Mouse (Mus musculus): ENCODE measurements around the gene Tmem8. TPM values are rescaled to one million over a fixed set of nuclear protein-coding genes. Genes with fewer than 3 reads are reported as not detected.

Gene Tmem8
- polyA plus RNA-seq, 1 experiment from 2014 or later, result 12.1 TPM

DNA sequence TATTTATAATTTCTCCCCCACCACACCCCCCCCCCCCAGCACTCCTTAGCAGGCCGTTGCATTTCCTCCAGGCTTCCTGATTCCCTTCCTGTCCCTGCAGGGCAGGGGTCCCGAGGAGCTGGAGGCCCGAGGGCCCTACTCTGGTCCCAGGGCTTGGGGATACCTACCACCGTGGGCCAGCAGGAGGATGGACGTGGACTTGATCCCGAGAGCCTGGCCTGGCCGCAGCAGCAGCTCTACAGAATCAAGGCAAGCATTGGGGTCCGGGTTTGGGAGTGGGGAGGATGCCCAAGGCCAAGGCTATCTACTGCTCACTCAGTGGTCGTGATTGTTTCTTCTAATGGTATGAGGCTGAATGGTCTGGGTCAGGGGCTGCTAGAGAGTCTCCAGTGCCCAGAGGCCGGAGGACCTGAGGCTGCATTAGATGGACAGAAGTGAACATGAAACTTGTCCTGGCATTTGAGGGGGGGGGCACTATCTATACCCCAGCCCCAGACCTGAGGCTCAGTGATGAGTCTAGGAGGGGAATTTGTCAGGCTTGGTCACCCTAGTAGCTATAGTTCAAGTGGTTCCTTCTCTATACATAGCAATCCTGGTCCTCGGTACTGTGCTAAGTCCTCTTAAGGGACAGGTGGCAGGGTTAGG lies 24.1 kb downstream of the Tmem8 start:
- Histone ChIP-seq H3K9ac (ENCODE audit: low read depth, low read length) (no peak overlapping the region), H3K27me3 (replicated peaks; ENCODE audit: control insufficient read depth, insufficient read depth, low read length) (no peaks in the 10 kb centered on the region), H3K36me3 (ENCODE audit: control insufficient read depth, insufficient read depth, low read length) (no peaks in the 10 kb centered on the region), H3K4me1 (ENCODE audit: control insufficient read depth, insufficient read depth, low read length) (peaks cover 17% of the 10 kb centered on the region), H3K9me3 (ENCODE audit: control insufficient read depth, low read length) (no peaks in the 10 kb centered on the region), H3K27ac (ENCODE audit: low read length) (no peak overlapping the region), H3K4me3 (ENCODE audit: low read length) (no peak overlapping the region), H3K4me2 (ENCODE audit: low read depth, low read length) (no peak overlapping the region)
- WGBS, result 85% methylated on average over 11 of the region's 11 CpGs
- ATAC-seq, result no peak

DNA sequence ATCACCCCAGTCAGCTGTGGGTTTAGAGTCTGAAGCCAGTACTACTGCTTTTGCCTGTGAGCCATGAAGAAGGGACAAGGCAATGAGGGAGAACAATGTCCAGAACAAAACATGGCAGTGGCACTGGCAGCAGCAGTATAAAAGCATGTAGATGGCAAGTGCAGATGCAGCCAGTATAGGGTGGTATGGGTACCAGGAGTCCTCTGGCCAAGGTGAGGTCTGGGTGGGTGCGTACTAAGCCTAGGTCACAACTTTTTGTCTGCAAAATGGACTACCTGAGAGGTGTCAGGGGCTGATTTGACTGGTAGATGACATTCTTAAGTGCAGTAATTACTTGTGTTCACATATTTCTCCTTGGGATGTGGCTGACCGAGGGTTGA lies 24.6 kb downstream of the Tmem8 start:
- no peak for ATAC-seq
- H3K36me3 ChIP-seq (ENCODE audit: control insufficient read depth, insufficient read depth, low read length), result peaks cover 3% of the 10 kb centered on the region; the same call in 1 of the 2 replicates
- H3K4me2 ChIP-seq (ENCODE audit: low read depth, low read length), result peak overlapping the region; percentile 65
- peak overlapping the region; percentile 61; the same call in 1 of the 2 replicates for H3K9ac ChIP-seq (ENCODE audit: low read depth, low read length)
- no peaks in the 10 kb centered on the region for H3K27me3 ChIP-seq (replicated peaks; ENCODE audit: control insufficient read depth, insufficient read depth, low read length)
- H3K9me3 ChIP-seq (ENCODE audit: control insufficient read depth, low read length), result no peaks in the 10 kb centered on the region
- peak overlapping the region; percentile 58 for H3K27ac ChIP-seq (ENCODE audit: low read length)
- H3K4me1 ChIP-seq (ENCODE audit: control insufficient read depth, insufficient read depth, low read length), result peaks cover 17% of the 10 kb centered on the region
- H3K4me3 ChIP-seq (ENCODE audit: low read length), result peak overlapping the region; percentile 88
- WGBS, result 76% methylated on average over 2 of the region's 2 CpGs

DNA sequence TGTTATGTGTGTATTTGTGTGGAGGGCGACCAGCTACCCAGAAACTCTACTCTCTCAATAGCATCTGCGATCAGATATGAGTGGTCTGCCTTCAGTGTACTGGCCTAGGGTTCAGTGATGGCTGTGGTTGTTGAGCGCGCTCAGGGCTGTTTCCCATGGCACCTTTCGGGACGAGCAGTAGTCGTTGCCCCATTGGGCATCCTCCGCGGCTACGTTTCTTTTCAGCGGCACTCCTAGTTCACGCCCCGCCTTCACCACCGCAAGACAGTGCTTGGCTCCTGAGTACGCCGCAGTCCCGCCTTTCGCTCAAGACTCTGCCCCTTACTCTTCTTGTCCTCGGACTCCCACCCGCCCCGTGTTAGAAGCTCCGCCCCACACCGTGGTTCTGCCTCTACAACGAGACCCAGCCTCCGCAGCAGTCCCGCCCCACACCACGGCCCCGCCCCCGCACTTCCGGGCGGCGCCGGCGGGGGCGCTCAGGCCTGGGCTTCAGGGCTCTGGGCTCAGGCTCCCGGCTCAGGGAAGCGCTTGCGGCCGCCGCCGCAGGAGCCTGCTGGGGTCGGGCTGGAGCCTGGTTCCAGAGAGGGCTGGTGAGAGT lies 25.2 kb downstream of the Tmem8 start, which contains the start of gene Axin1:
Gene Axin1, plus strand, starts transcription at position 450 of the 598 bp plus-strand sequence.
- Histone ChIP-seq H3K4me3 (ENCODE audit: low read length) (peak within 1 kb of the TSS; percentile 88), H3K4me1 (ENCODE audit: control insufficient read depth, insufficient read depth, low read length) (peaks cover 17% of the 10 kb centered on the region), H3K27me3 (replicated peaks; ENCODE audit: control insufficient read depth, insufficient read depth, low read length) (no peaks in the 10 kb centered on the region), H3K9ac (ENCODE audit: low read depth, low read length) (peak within 1 kb of the TSS; percentile 97), H3K4me2 (ENCODE audit: low read depth, low read length) (peak within 1 kb of the TSS; percentile 65), H3K9me3 (ENCODE audit: control insufficient read depth, low read length) (no peaks in the 10 kb centered on the region), H3K27ac (ENCODE audit: low read length) (peak within 1 kb of the TSS; percentile 94), H3K36me3 (ENCODE audit: control insufficient read depth, insufficient read depth, low read length) (peaks cover 7% of the 10 kb centered on the region; the same call in 1 of the 2 replicates)
- WGBS, result 1% methylated on average over 42 of the region's 42 CpGs
- ATAC-seq, result peak; percentile 98

DNA sequence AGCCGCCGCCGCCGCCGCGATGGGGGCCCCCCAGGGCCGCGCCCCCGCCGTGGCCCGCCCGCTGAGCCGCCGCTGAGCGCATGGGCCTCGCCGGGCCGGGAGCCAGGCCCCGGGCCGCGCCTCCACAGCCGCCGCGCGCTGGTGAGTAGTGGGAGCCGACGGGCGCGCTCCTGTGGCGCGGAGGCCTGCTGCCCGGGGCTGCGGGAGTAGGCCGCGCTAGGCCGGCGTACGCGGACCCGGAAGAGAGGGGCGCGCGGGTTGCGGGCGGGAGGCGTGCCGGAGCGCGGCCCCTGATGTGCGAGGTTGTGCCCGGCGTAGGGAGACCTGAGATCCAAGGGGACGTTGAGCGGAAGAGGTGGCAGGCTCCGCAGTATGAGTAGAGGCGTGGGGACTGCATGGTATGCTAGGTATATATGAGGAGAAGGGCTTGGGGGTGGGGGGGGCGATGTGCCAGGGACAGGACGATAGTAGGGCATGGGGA lies 25.8 kb downstream of the Tmem8 start:
- peak overlapping the region; percentile 94 for H3K27ac ChIP-seq (ENCODE audit: low read length)
- H3K4me3 ChIP-seq (ENCODE audit: low read length), result peak overlapping the region; percentile 88
- H3K36me3 ChIP-seq (ENCODE audit: control insufficient read depth, insufficient read depth, low read length), result peaks cover 7% of the 10 kb centered on the region; the same call in 1 of the 2 replicates
- WGBS, result 0% methylated on average over 41 of the region's 58 CpGs
- peak overlapping the region; percentile 97 for H3K9ac ChIP-seq (ENCODE audit: low read depth, low read length)
- peak overlapping the region; percentile 65 for H3K4me2 ChIP-seq (ENCODE audit: low read depth, low read length)
- no peaks in the 10 kb centered on the region for H3K9me3 ChIP-seq (ENCODE audit: control insufficient read depth, low read length)
- no peaks in the 10 kb centered on the region for H3K27me3 ChIP-seq (replicated peaks; ENCODE audit: control insufficient read depth, insufficient read depth, low read length)
- H3K4me1 ChIP-seq (ENCODE audit: control insufficient read depth, insufficient read depth, low read length), result peaks cover 17% of the 10 kb centered on the region
- ATAC-seq, result peak; percentile 82

DNA sequence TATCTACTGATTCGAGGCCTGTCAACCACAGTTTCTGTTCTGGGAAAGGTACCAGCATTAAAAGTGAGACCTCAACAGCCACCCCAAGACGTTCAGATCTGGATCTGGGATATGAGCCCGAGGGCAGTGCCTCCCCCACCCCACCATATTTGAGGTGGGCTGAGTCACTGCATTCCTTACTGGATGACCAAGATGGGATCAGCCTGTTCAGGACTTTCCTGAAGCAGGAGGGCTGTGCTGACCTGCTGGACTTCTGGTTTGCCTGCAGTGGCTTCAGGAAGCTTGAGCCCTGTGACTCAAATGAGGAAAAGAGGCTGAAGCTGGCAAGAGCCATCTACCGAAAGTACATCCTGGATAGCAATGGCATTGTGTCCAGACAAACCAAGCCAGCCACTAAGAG lies 29.7 kb downstream of the Tmem8 start:
- Histone ChIP-seq H3K27me3 (replicated peaks; ENCODE audit: control insufficient read depth, insufficient read depth, low read length) (no peaks in the 10 kb centered on the region), H3K9ac (ENCODE audit: low read depth, low read length) (no peak overlapping the region), H3K27ac (ENCODE audit: low read length) (no peak overlapping the region), H3K4me1 (ENCODE audit: control insufficient read depth, insufficient read depth, low read length) (peaks cover 16% of the 10 kb centered on the region), H3K4me2 (ENCODE audit: low read depth, low read length) (no peak overlapping the region), H3K36me3 (ENCODE audit: control insufficient read depth, insufficient read depth, low read length) (peaks cover 7% of the 10 kb centered on the region), H3K9me3 (ENCODE audit: control insufficient read depth, low read length) (no peaks in the 10 kb centered on the region), H3K4me3 (ENCODE audit: low read length) (no peak overlapping the region)
- 86% methylated on average over 4 of the region's 4 CpGs for WGBS
- ATAC-seq, result no peak

DNA sequence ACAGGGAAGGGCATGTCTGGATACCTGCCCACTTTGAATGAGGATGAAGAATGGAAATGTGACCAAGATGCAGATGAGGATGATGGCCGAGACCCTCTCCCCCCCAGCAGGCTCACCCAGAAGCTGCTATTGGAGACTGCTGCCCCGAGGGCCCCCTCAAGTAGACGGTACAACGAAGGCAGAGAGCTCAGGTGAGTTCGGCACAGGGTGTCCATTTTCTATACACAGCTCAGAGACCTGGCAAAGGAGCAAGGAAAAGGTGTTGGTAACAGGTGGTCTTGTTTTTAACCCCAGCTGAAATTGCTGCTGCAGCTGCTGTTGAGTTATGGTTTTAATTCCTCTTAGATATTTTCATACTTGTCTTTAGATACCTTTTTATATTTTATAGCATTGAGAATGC lies 30.3 kb downstream of the Tmem8 start:
- ATAC-seq, result no peak

DNA sequence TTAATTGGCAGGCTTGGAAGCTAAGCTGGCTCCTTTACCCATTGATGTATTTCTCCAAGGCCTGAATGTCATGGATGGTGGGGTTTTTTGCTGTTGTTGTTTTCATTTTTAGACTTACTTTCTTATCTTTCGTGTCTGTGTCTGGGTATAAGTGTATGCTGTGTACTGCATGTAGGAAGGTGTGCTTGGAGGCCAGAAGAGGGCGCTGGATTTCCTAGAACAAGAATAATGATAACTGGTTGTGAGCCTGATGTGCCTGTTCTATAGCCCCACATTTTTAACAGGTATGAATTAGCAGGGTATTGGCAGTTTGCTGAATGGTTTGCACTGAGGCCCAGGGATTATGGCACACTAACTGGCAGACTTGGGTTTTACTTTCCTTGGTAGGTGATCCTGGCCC lies 36.0 kb downstream of the Tmem8 start:
- H3K4me2 ChIP-seq (ENCODE audit: low read depth, low read length), result no peak overlapping the region
- H3K4me1 ChIP-seq (ENCODE audit: control insufficient read depth, insufficient read depth, low read length), result no peaks in the 10 kb centered on the region
- H3K27me3 ChIP-seq (replicated peaks; ENCODE audit: control insufficient read depth, insufficient read depth, low read length), result no peaks in the 10 kb centered on the region
- H3K36me3 ChIP-seq (ENCODE audit: control insufficient read depth, insufficient read depth, low read length), result peaks cover 20% of the 10 kb centered on the region
- ATAC-seq, result no peak
- WGBS, result 83% methylated on average over 2 of the region's 2 CpGs
- H3K27ac ChIP-seq (ENCODE audit: low read length), result no peak overlapping the region
- no peaks in the 10 kb centered on the region for H3K9me3 ChIP-seq (ENCODE audit: control insufficient read depth, low read length)
- no peak overlapping the region for H3K4me3 ChIP-seq (ENCODE audit: low read length)
- no peak overlapping the region for H3K9ac ChIP-seq (ENCODE audit: low read depth, low read length)

More for the DNA sequence above, 30.3 kb downstream of the Tmem8 start:
- Histone ChIP-seq H3K4me3 (ENCODE audit: low read length) (no peak overlapping the region), H3K27me3 (replicated peaks; ENCODE audit: control insufficient read depth, insufficient read depth, low read length) (no peaks in the 10 kb centered on the region), H3K9ac (ENCODE audit: low read depth, low read length) (no peak overlapping the region), H3K4me1 (ENCODE audit: control insufficient read depth, insufficient read depth, low read length) (peaks cover 12% of the 10 kb centered on the region), H3K27ac (ENCODE audit: low read length) (no peak overlapping the region), H3K36me3 (ENCODE audit: control insufficient read depth, insufficient read depth, low read length) (peaks cover 7% of the 10 kb centered on the region), H3K9me3 (ENCODE audit: control insufficient read depth, low read length) (no peaks in the 10 kb centered on the region), H3K4me2 (ENCODE audit: low read depth, low read length) (no peak overlapping the region)
- 97% methylated on average over 5 of the region's 5 CpGs for WGBS

DNA sequence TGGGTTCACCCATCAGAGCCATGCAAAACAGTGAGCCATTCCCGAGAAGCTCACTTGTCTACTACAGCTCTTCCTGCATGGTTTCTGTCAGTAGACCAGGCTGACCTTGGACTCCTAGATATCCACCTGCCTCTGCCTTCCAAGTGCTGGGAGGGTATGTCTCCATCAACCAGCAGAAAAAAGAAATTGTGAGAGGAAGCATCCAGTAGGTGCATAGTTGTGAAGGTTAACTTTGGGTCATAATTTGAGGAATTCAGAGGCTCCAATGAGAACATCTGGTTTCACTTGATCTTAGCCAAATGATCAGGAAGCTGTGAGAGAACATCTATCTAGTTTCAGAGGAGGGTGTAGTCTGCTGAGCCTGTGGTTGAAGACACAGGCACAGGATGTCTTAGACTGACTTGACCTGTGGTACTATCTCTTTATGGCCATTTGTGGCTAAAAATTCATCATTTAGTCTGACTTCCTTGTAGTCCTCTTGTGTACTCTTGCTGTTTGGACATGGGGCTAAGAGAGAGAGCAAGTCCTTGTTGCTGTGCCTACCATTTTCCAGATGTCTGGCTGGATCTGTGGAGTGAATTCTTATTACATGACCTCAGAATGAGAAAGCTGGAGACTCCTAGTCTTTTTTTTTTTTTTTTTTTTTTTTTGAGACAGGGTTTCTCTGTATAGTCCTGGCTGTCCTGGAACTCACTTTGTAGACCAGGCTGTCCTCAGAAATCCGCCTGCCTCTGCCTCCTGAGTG lies 39.0 kb downstream of the Tmem8 start:
- H3K36me3 ChIP-seq (ENCODE audit: control insufficient read depth, insufficient read depth, low read length), result peaks cover 20% of the 10 kb centered on the region

DNA sequence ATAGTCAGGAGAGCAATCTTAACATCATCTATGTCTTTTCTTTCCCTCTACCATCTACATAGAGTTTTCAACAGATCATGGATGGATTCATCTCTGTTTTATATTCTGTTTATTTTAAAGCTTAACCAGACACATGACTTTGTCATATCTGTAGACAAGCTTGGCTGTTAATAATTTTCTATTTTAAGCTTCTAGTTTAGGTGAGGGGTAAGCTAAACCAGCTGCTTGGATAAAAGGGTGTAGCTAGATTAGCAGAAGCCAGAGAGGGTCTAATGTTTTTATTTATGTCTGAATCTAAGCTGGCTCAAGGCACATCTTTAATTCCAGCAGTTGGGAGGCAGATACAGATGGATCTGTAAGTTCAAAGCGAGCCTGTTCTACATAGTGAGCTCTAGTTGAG lies 49.6 kb downstream of the Tmem8 start:
- no peaks in the 10 kb centered on the region for H3K9me3 ChIP-seq (ENCODE audit: control insufficient read depth, low read length)
- no peaks in the 10 kb centered on the region for H3K36me3 ChIP-seq (ENCODE audit: control insufficient read depth, insufficient read depth, low read length)
- H3K4me3 ChIP-seq (ENCODE audit: low read length), result no peak overlapping the region
- no peak for ATAC-seq
- H3K4me2 ChIP-seq (ENCODE audit: low read depth, low read length), result no peak overlapping the region
- H3K27me3 ChIP-seq (replicated peaks; ENCODE audit: control insufficient read depth, insufficient read depth, low read length), result no peaks in the 10 kb centered on the region
- WGBS, result 88% methylated on average over 1 of the region's 1 CpGs
- no peak overlapping the region for H3K27ac ChIP-seq (ENCODE audit: low read length)
- peaks cover 3% of the 10 kb centered on the region; the same call in 1 of the 2 replicates for H3K4me1 ChIP-seq (ENCODE audit: control insufficient read depth, insufficient read depth, low read length)
- H3K9ac ChIP-seq (ENCODE audit: low read depth, low read length), result no peak overlapping the region

More for the DNA sequence above, 39.0 kb downstream of the Tmem8 start:
- ATAC-seq, result no peak
- Histone ChIP-seq H3K9ac (ENCODE audit: low read depth, low read length) (no peak overlapping the region), H3K9me3 (ENCODE audit: control insufficient read depth, low read length) (no peaks in the 10 kb centered on the region), H3K27me3 (replicated peaks; ENCODE audit: control insufficient read depth, insufficient read depth, low read length) (no peaks in the 10 kb centered on the region), H3K4me2 (ENCODE audit: low read depth, low read length) (no peak overlapping the region), H3K4me1 (ENCODE audit: control insufficient read depth, insufficient read depth, low read length) (no peaks in the 10 kb centered on the region), H3K4me3 (ENCODE audit: low read length) (no peak overlapping the region), H3K27ac (ENCODE audit: low read length) (no peak overlapping the region)
- WGBS, result 94% methylated on average over 2 of the region's 2 CpGs

All from intestine, embryonic 16.5 days (tissue).